Mouse (Mus musculus) liver, adult 2 months (tissue): ENCODE results near the gene Myo5c.

Source experiments
- CTCF ChIP-seq: fragments of 200-500 bp; IDR thresholded peaks from 2 replicates; pipeline ENCODE4 v1.5.1; 2011; ENCODE audit warnings: low read depth, low read length, control low read depth
- POLR2A ChIP-seq: fragments of 200-500 bp; IDR thresholded peaks from 2 replicates; pipeline ENCODE4 v1.6.1; 2011; ENCODE audit warnings: low read length, control low read depth; ENCODE audit not compliant: insufficient read depth; ENCODE audit errors: extremely low read depth

DNA sequence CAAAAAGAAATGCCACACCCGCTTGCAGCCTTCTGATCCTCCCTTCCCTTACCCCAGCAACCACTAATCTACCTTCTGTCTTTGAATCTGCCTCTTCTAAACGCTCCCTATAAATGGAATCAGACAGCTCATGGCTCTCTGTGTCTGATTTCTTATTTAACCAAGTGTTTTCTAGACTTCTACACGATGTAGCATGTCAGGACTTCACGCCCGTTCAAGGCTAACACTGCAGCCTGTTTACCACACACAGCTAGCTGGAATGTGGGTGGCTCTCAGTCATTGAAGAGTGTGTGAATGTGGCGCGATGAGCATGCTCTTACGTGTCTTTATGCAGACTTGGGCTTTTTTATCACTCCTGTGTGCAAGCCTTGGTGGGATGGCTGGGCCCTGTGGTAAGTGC is 121.3 kb downstream of the Myo5c start:
- TF ChIP-seq CTCF (no peak), POLR2A (no peak)
